Comparison of ENCODE assay signal across 21 mouse cellular contexts in genomic region chr6:8360805-8361204, GRCm38 (mm10).
DNase-seq lines count a peak whose midpoint lies in the region; ATAC-seq lines count a peak whose summit lies in the region.
"Had no signal": no experiment of that assay in that cellular context is flagged by ENCODE, and none has a peak within 500 bp of the region (broad histone marks: within the 10 kb centered on the region; RNA-seq: fewer than 3 reads in every experiment).

No protein-coding gene starts in this region.

- DNase-seq in frontal cortex, postnatal 10 days (ENCODE audit: low spot score in 2 of 2) = no peak
- DNase-seq in right cerebral cortex, adult 18-20 months = peak; percentile 46
- no peak for DNase-seq in right cerebral cortex, postnatal 4 days
- DNase-seq in brain, adult 2 months (ENCODE audit: low read depth, low spot score) = peak; percentile 70
- peak; percentile 59 for DNase-seq in telencephalon, adult 2 months (ENCODE audit: low read depth, low spot score)
- no peak for DNase-seq in heart, adult 11 months
- DNase-seq in thymus, postnatal 10 days (ENCODE audit: low spot score in 2 of 2) = no peak
- DNase-seq: adrenal gland, adult 2 months; adrenal gland, adult 8-10 months; adrenal gland, postnatal 10 days; adrenal gland, postnatal 14 days; adrenal gland, postnatal 25 days; adrenal gland, postnatal 36 days; B cell, adult 2 months; cerebellum, adult 11 months; cerebellum, adult 11-12 months; cerebellum, adult 18-20 months had no signal

- peak; percentile 90 for ATAC-seq in frontal cortex, adult (ENCODE audit: low TSS enrichment)
- ATAC-seq: activated CD4-positive, CD25-positive, alpha-beta regulatory T cell, adult 4 months; CD4-positive, CD25-positive, alpha-beta regulatory T cell, adult 4 months; Patski had no signal

Comparison
In these comparisons a context has a peak if more than half of its experiments do, and no peak if none do; other contexts are left out.
1. DNase-seq: peak in right cerebral cortex, adult 18-20 months (single experiment), brain, adult 2 months (single experiment) and telencephalon, adult 2 months (single experiment); none in frontal cortex, postnatal 10 days (0 of 2), right cerebral cortex, postnatal 4 days (single experiment), heart, adult 11 months (single experiment) and thymus, postnatal 10 days (0 of 2).